In genomic region chr11:87602234-87602633, GRCm38 (mm10) we compare ENCODE assay signal across 30 mouse cellular contexts. TPM values are rescaled to one million over a fixed set of nuclear protein-coding genes. Genes with fewer than 3 reads are reported as not detected.
"Had no signal": no experiment of that assay in that cellular context is flagged by ENCODE, and none has a peak within 500 bp of the region (broad histone marks: within the 10 kb centered on the region; RNA-seq: fewer than 3 reads in every experiment).

No protein-coding gene starts in this region.

- H3K27ac ChIP-seq: gastrocnemius, adult 2 months; heart, embryonic 10.5 days; hindbrain, embryonic 14.5 days; intestine, embryonic 15.5 days; layer of hippocampus, adult 2 months; left cerebral cortex, adult 2 months; limb, embryonic 10.5 days; limb, embryonic 12.5 days had no signal

- H3K9ac ChIP-seq: heart, embryonic 12.5 days; hindbrain, embryonic 14.5 days; intestine, embryonic 15.5 days; limb, embryonic 12.5 days had no signal

- H3K4me3 ChIP-seq: gastrocnemius, adult 2 months; heart, embryonic 10.5 days; heart, embryonic 12.5 days; intestine, embryonic 15.5 days; layer of hippocampus, adult 2 months; left cerebral cortex, adult 2 months; limb, embryonic 10.5 days; limb, embryonic 12.5 days had no signal

- H3K4me2 ChIP-seq: heart, embryonic 12.5 days; hindbrain, embryonic 14.5 days; intestine, embryonic 15.5 days; limb, embryonic 12.5 days; liver, embryonic 11.5 days had no signal

- H3K9me3 ChIP-seq: heart, embryonic 10.5 days; heart, embryonic 12.5 days; intestine, embryonic 15.5 days; limb, embryonic 10.5 days; limb, embryonic 12.5 days had no signal

- DNase-seq: gastrocnemius, adult 2 months; gastrocnemius, postnatal 10 days; gastrocnemius, postnatal 25 days; heart, postnatal 10 days; heart, postnatal 4 days; kidney, adult 18-20 months; kidney, adult 8-10 months; kidney, postnatal 10 days; kidney, postnatal 25 days; liver had no signal

- H3K27me3 ChIP-seq: heart, embryonic 12.5 days; intestine, embryonic 15.5 days; limb, embryonic 12.5 days had no signal

- ATAC-seq: forebrain, embryonic 16.5 days; hindbrain, embryonic 16.5 days; inflammation-experienced regulatory T-cells, adult 6 months; intestine, embryonic 15.5 days; intestine, postnatal 0 days had no signal

- H3K4me1 ChIP-seq: heart, embryonic 12.5 days; intestine, embryonic 15.5 days; limb, embryonic 12.5 days had no signal

RNA-seq across cellular contexts. Expression of gene Hsf5, which starts 14.7 kb away (rescaled TPM):
- polyA plus RNA-seq: intestine, postnatal 0 days had no signal

RNA-seq across cellular contexts. Expression of gene Gm11492, which starts 35.8 kb away (rescaled TPM):
- polyA plus RNA-seq: forebrain, embryonic 16.5 days; frontal cortex, adult 2 months; heart, embryonic 10.5 days; heart, embryonic 12.5 days; heart, embryonic 14.5 days; heart, embryonic 16.5 days; hindbrain, embryonic 11.5 days; hindbrain, embryonic 14.5 days; hindbrain, embryonic 16.5 days; inflammation-experienced regulatory T-cells, adult 6 months; intestine, embryonic 15.5 days; intestine, postnatal 0 days; kidney, embryonic 14.5 days; kidney, embryonic 16.5 days; limb, embryonic 10.5 days; limb, embryonic 12.5 days; limb, embryonic 14.5 days; liver, embryonic 11.5 days had no signal
